Mouse (Mus musculus): ENCODE measurements at regions not wholly inside any gene's neighbourhood (a gene's known extent, or its start where the extent isn't known, plus 50 kb on each side); places are given as distances from the start of the nearest gene placed in this dataset.

- no peaks in the 10 kb centered on the region for H3K36me3 ChIP-seq (ENCODE audit: control insufficient read depth, insufficient read depth, low read length)
- H3K9ac ChIP-seq (ENCODE audit: low read depth, low read length): no peak overlapping the region
- H3K27ac ChIP-seq: no peak overlapping the region
- H3K4me3 ChIP-seq: no peak overlapping the region
- no peaks in the 10 kb centered on the region for H3K79me2 ChIP-seq (replicated peaks; ENCODE audit: control insufficient read depth, insufficient read depth, low read length)
- peak; percentile 55 to 82 for DNase-seq
- intact Hi-C loops (cut with DNase I): no loop called here
- no peaks in the 10 kb centered on the region for H3K27me3 ChIP-seq (ENCODE audit: control insufficient read depth, insufficient read depth, low read length)
- peaks cover 5% of the 10 kb centered on the region for H3K4me1 ChIP-seq (ENCODE audit: control insufficient read depth, insufficient read depth, low read length)
- 57% methylated on average over 7 of the region's 7 CpGs for WGBS
- TF ChIP-seq CTCF (IDR thresholded peaks at IDR 0.05) (no peak), EP300 (IDR thresholded peaks at IDR 0.05; ENCODE audit: insufficient read depth, low read depth, low read length) (peak; percentile 47; the same call in 1 of the 2 replicates)
Observed at GRCm38 (mm10) chr9:35362276-35362675, 58.7 kb upstream of the Cdon start.

GRCm38 (mm10) chr9:35363079-35363478, 57.8 kb upstream of the Cdon start:
- no peak for TF ChIP-seq EP300 (IDR thresholded peaks at IDR 0.05; ENCODE audit: insufficient read depth, low read depth, low read length)
- TF ChIP-seq POLR2A (IDR thresholded peaks at IDR 0.05; ENCODE audit: insufficient read depth, low read depth, low read length): no peak
- no peak for TF ChIP-seq CTCF (IDR thresholded peaks at IDR 0.05)
- Histone ChIP-seq H3K27ac (no peak overlapping the region), H3K27me3 (ENCODE audit: control insufficient read depth, insufficient read depth, low read length) (no peaks in the 10 kb centered on the region), H3K4me3 (no peak overlapping the region), H3K36me3 (ENCODE audit: control insufficient read depth, insufficient read depth, low read length) (no peaks in the 10 kb centered on the region), H3K79me2 (replicated peaks; ENCODE audit: control insufficient read depth, insufficient read depth, low read length) (no peaks in the 10 kb centered on the region), H3K9ac (ENCODE audit: low read depth, low read length) (no peak overlapping the region), H3K4me1 (ENCODE audit: control insufficient read depth, insufficient read depth, low read length) (peaks cover 5% of the 10 kb centered on the region)
- WGBS: 50% methylated on average over 5 of the region's 5 CpGs
- DNase-seq: no peak
- intact Hi-C loops (cut with DNase I): no loop called here

- Histone ChIP-seq H3K79me2 (replicated peaks; ENCODE audit: control insufficient read depth, insufficient read depth, low read length) (no peaks in the 10 kb centered on the region), H3K9ac (ENCODE audit: low read depth, low read length) (no peak overlapping the region), H3K27ac (no peak overlapping the region), H3K4me3 (no peak overlapping the region), H3K36me3 (ENCODE audit: control insufficient read depth, insufficient read depth, low read length) (no peaks in the 10 kb centered on the region), H3K27me3 (ENCODE audit: control insufficient read depth, insufficient read depth, low read length) (no peaks in the 10 kb centered on the region), H3K4me1 (ENCODE audit: control insufficient read depth, insufficient read depth, low read length) (peaks cover 5% of the 10 kb centered on the region)
- no peak for DNase-seq
- TF ChIP-seq POLR2A (IDR thresholded peaks at IDR 0.05; ENCODE audit: insufficient read depth, low read depth, low read length): no peak
- no peak for TF ChIP-seq EP300 (IDR thresholded peaks at IDR 0.05; ENCODE audit: insufficient read depth, low read depth, low read length)
- no peak for TF ChIP-seq CTCF (IDR thresholded peaks at IDR 0.05)
- 55% methylated on average over 4 of the region's 4 CpGs for WGBS
- intact Hi-C loops (cut with DNase I): no loop called here
Observed at GRCm38 (mm10) chr9:35363936-35364335, 57.0 kb upstream of the Cdon start.

GRCm38 (mm10) chr9:35365975-35366374, 55.0 kb upstream of the Cdon start:
- 83% methylated on average over 5 of the region's 5 CpGs for WGBS
- no peak overlapping the region for H3K9ac ChIP-seq (ENCODE audit: low read depth, low read length)
- no peak for DNase-seq

GRCm38 (mm10) chr9:35369063-35369462, 51.9 kb upstream of the Cdon start:
- H3K27me3 ChIP-seq (ENCODE audit: control insufficient read depth, insufficient read depth, low read length): no peaks in the 10 kb centered on the region
- no peak for TF ChIP-seq EP300 (IDR thresholded peaks at IDR 0.05; ENCODE audit: insufficient read depth, low read depth, low read length)
- H3K79me2 ChIP-seq (replicated peaks; ENCODE audit: control insufficient read depth, insufficient read depth, low read length): no peaks in the 10 kb centered on the region
- no peak overlapping the region for H3K4me3 ChIP-seq
- no peaks in the 10 kb centered on the region for H3K4me1 ChIP-seq (ENCODE audit: control insufficient read depth, insufficient read depth, low read length)
- H3K36me3 ChIP-seq (ENCODE audit: control insufficient read depth, insufficient read depth, low read length): no peaks in the 10 kb centered on the region
- 77% methylated on average over 5 of the region's 5 CpGs for WGBS
- intact Hi-C loops (cut with DNase I): no loop called here
- H3K27ac ChIP-seq: no peak overlapping the region
- no peak overlapping the region for H3K9ac ChIP-seq (ENCODE audit: low read depth, low read length)
- no peak for DNase-seq

More at GRCm38 (mm10) chr9:35365975-35366374, 55.0 kb upstream of the Cdon start:
- H3K27ac ChIP-seq: no peak overlapping the region
- H3K4me3 ChIP-seq: no peak overlapping the region
- no peaks in the 10 kb centered on the region for H3K27me3 ChIP-seq (ENCODE audit: control insufficient read depth, insufficient read depth, low read length)
- no peaks in the 10 kb centered on the region for H3K36me3 ChIP-seq (ENCODE audit: control insufficient read depth, insufficient read depth, low read length)
- TF ChIP-seq POLR2A (IDR thresholded peaks at IDR 0.05; ENCODE audit: insufficient read depth, low read depth, low read length): no peak
- TF ChIP-seq CTCF (IDR thresholded peaks at IDR 0.05): no peak
- no peak for TF ChIP-seq EP300 (IDR thresholded peaks at IDR 0.05; ENCODE audit: insufficient read depth, low read depth, low read length)
- peaks cover 2% of the 10 kb centered on the region; the same call in 1 of the 2 replicates for H3K4me1 ChIP-seq (ENCODE audit: control insufficient read depth, insufficient read depth, low read length)
- intact Hi-C loops (cut with DNase I): no loop called here
- no peaks in the 10 kb centered on the region for H3K79me2 ChIP-seq (replicated peaks; ENCODE audit: control insufficient read depth, insufficient read depth, low read length)

GRCm38 (mm10) chr9:35370031-35370430, 50.9 kb upstream of the Cdon start:
- Histone ChIP-seq H3K4me3 (no peak overlapping the region), H3K27ac (no peak overlapping the region), H3K4me1 (ENCODE audit: control insufficient read depth, insufficient read depth, low read length) (no peaks in the 10 kb centered on the region), H3K79me2 (replicated peaks; ENCODE audit: control insufficient read depth, insufficient read depth, low read length) (no peaks in the 10 kb centered on the region), H3K27me3 (ENCODE audit: control insufficient read depth, insufficient read depth, low read length) (no peaks in the 10 kb centered on the region), H3K9ac (ENCODE audit: low read depth, low read length) (no peak overlapping the region), H3K36me3 (ENCODE audit: control insufficient read depth, insufficient read depth, low read length) (no peaks in the 10 kb centered on the region)
- TF ChIP-seq POLR2A (IDR thresholded peaks at IDR 0.05; ENCODE audit: insufficient read depth, low read depth, low read length) (no peak), CTCF (IDR thresholded peaks at IDR 0.05) (no peak), EP300 (IDR thresholded peaks at IDR 0.05; ENCODE audit: insufficient read depth, low read depth, low read length) (no peak)
- no peak for DNase-seq
- intact Hi-C loops (cut with DNase I): no loop called here
- 82% methylated on average over 3 of the region's 3 CpGs for WGBS

Data from heart, adult 2 months (tissue).